Mouse (Mus musculus): ENCODE data around the gene Smyd4.

The Smyd4 gene

GRCm38 (mm10) chr11:75348199-75348889 is at the start of gene Smyd4, which contains the start of gene Rpa1:
Gene Smyd4 (plus strand): TSS chr11:75348433.
Gene Rpa1 (minus strand): TSS chr11:75348324.
- DNase-seq: peak; percentile 95 to 98

- DNase-seq: no peak
Observed at GRCm38 (mm10) chr11:75298491-75298890, 49.7 kb upstream of the Smyd4 start.

- DNase-seq: no peak
Observed at GRCm38 (mm10) chr11:75299786-75300185, 48.4 kb upstream of the Smyd4 start.

- DNase-seq: no peak
Observed at GRCm38 (mm10) chr11:75300954-75301353, 47.3 kb upstream of the Smyd4 start.

- no peak for DNase-seq
Observed at GRCm38 (mm10) chr11:75304797-75305196, 43.4 kb upstream of the Smyd4 start.

GRCm38 (mm10) chr11:75308650-75309049 is 39.6 kb upstream of the Smyd4 start:
- DNase-seq: no peak

GRCm38 (mm10) chr11:75310813-75311212 is 37.4 kb upstream of the Smyd4 start:
- no peak for DNase-seq

GRCm38 (mm10) chr11:75311751-75312150 is 36.5 kb upstream of the Smyd4 start:
- no peak for DNase-seq

GRCm38 (mm10) chr11:75313834-75314233 is 34.4 kb upstream of the Smyd4 start:
- DNase-seq: no peak

GRCm38 (mm10) chr11:75318351-75319221 is 29.6 kb upstream of the Smyd4 start:
- DNase-seq: no peak

- no peak for DNase-seq
Observed at GRCm38 (mm10) chr11:75319246-75319645, 29.0 kb upstream of the Smyd4 start.

GRCm38 (mm10) chr11:75323326-75323737 is 24.9 kb upstream of the Smyd4 start:
- DNase-seq: no peak

GRCm38 (mm10) chr11:75324433-75324832 is 23.8 kb upstream of the Smyd4 start:
- DNase-seq: no peak

- DNase-seq: no peak
Observed at GRCm38 (mm10) chr11:75325116-75325968, 22.9 kb upstream of the Smyd4 start.

GRCm38 (mm10) chr11:75325969-75326311 is 22.3 kb upstream of the Smyd4 start:
- DNase-seq: no peak

GRCm38 (mm10) chr11:75336676-75337075 is 11.6 kb upstream of the Smyd4 start:
- no peak for DNase-seq

- DNase-seq: no peak
Observed at GRCm38 (mm10) chr11:75337246-75337645, 11.0 kb upstream of the Smyd4 start.

- no peak for DNase-seq
Observed at GRCm38 (mm10) chr11:75340076-75340475, 8.2 kb upstream of the Smyd4 start.

GRCm38 (mm10) chr11:75340698-75341345 is 7.4 kb upstream of the Smyd4 start:
- DNase-seq: no peak

- DNase-seq: no peak
Observed at GRCm38 (mm10) chr11:75343096-75343495, 5.1 kb upstream of the Smyd4 start.

- DNase-seq: no peak
Observed at GRCm38 (mm10) chr11:75344163-75344562, 4.1 kb upstream of the Smyd4 start.

GRCm38 (mm10) chr11:75344716-75345115 is 3.5 kb upstream of the Smyd4 start:
- no peak for DNase-seq

All from cerebellum, postnatal 25 days (tissue).